Mouse (Mus musculus) splenic B cell, adult 2 months (primary cell): ENCODE results near the gene Bphl.

Experiments
- DNase-seq: peaks from one replicate; pipeline ENCODE4 v3.0.0-alpha.2; 2011; ENCODE audit warnings: low read depth, low spot score
- H3K27me3 ChIP-seq: 2 replicates; pipeline ENCODE4 v1.6.1; 2012; ENCODE audit warnings: mild to moderate bottlenecking, low read length, moderate library complexity, mixed read lengths; ENCODE audit not compliant: control insufficient read depth, poor library complexity, insufficient read depth, severe bottlenecking
- H3K36me3 ChIP-seq: 2 replicates; pipeline ENCODE4 v1.6.1; 2012; ENCODE audit warnings: mild to moderate bottlenecking, low read length, moderate library complexity, mixed read lengths; ENCODE audit not compliant: control insufficient read depth, poor library complexity, insufficient read depth, severe bottlenecking

Bphl gene

GRCm38 (mm10) chr13:34040091-34040490 is 2.7 kb downstream of the Bphl start:
- Histone ChIP-seq H3K36me3 (no peaks in the 10 kb centered on the region), H3K27me3 (no peaks in the 10 kb centered on the region)
- no peak for DNase-seq

DNA sequence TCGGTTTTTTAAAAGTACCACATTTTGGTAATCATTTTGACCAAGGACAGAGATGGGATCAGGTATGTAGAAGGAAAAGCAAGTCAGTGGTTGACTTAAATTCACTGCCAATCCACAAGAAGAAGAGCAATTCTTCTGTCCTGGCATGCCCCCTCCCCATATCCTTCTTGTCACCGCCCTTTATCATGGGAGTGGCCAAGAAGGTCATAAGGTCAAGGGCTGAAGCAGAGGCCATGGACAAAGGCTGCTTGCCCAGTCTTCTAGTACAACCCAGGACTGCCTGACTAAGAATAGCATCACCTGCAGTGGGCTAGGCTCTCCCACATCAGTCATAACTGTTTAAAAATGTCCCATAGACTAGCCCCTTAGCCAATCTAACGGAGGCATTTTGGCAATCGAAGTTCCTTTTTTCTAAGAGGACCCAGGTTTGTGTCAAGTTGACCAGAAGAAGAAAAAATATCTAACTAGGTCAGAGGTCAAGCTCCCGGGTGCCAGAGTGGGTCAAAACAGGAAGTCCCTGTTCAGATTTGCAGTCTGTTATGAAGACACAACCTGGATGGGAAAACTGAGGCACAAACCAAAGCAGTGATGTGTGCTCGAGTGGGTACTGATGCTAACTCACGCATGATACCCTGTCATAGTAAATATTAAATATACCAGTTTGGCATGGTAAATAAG is 6.5 kb downstream of the Bphl start:
- no peaks in the 10 kb centered on the region for H3K36me3 ChIP-seq
- H3K27me3 ChIP-seq, result no peaks in the 10 kb centered on the region
- DNase-seq, result no peak

- no peak for DNase-seq
- H3K36me3 ChIP-seq, result no peaks in the 10 kb centered on the region
- H3K27me3 ChIP-seq, result no peaks in the 10 kb centered on the region
These were observed 8.3 kb downstream of the Bphl start for GRCm38 (mm10) chr13:34045511-34046249.

GRCm38 (mm10) chr13:34046421-34047012 is 9.1 kb downstream of the Bphl start:
- Histone ChIP-seq H3K27me3 (no peaks in the 10 kb centered on the region), H3K36me3 (no peaks in the 10 kb centered on the region)
- peak; percentile 88 for DNase-seq

GRCm38 (mm10) chr13:34047526-34047925 is 10.1 kb downstream of the Bphl start:
- no peak for DNase-seq
- H3K27me3 ChIP-seq, result no peaks in the 10 kb centered on the region

GRCm38 (mm10) chr13:34050479-34050878 is 13.1 kb downstream of the Bphl start:
- Histone ChIP-seq H3K36me3 (no peaks in the 10 kb centered on the region), H3K27me3 (no peaks in the 10 kb centered on the region)
- DNase-seq, result peak; percentile 8

More at GRCm38 (mm10) chr13:34047526-34047925, 10.1 kb downstream of the Bphl start:
- no peaks in the 10 kb centered on the region for H3K36me3 ChIP-seq

GRCm38 (mm10) chr13:34051692-34052091 is 14.3 kb downstream of the Bphl start:
- Histone ChIP-seq H3K27me3 (no peaks in the 10 kb centered on the region), H3K36me3 (no peaks in the 10 kb centered on the region)
- DNase-seq, result peak; percentile 66

DNA sequence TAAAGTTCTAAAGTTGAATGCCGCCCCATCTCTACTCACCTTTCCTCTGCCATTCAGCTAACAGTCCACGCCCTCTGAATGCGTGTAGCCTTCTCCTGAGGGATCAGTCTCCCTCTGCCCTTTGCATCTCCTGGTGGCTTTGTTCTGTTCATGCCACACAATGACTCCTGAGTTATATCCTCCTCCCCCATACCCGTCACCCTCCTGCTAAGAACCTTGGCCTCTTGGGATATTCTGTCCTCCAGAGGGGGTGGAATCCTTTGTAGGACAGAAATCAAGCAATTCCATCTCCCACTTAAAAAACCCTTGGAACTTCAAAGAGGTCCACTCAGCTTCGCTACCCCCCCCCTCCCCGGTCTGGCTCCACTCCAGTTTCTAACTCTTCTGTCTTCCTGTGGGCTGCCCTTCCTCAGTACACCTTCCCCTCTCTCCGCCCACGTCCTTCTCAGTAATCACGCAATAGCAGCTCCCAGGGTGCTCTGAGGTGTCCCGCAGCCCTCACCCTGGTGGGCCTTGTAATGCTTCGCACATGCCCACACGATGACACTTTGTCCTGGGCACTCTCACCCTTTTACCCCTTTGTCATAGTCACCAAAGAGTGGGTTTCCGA is 16.4 kb downstream of the Bphl start:
- H3K27me3 ChIP-seq, result no peaks in the 10 kb centered on the region
- no peak for DNase-seq
- H3K36me3 ChIP-seq, result no peaks in the 10 kb centered on the region

- Histone ChIP-seq H3K27me3 (no peaks in the 10 kb centered on the region), H3K36me3 (no peaks in the 10 kb centered on the region)
- DNase-seq, result no peak
These were observed 17.0 kb downstream of the Bphl start for GRCm38 (mm10) chr13:34054391-34054790.

DNA sequence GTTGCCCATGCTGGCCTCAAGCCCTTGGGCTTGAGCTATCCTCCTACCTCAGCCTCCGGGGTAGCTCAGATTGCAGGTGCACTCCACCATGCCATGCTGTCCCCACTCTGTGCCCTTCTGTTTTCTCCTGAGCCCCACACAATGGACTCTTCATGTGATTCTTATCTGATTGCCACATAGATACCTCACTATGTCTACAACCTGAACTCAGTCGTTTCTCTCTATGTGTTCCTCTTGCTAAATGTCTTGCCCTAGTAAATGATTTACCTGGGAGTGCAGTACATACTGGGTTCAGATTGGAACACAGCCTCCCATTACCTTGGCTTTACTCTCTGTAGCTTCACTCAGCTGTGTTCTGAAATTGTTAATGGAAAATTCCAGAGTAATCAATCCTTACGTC is 17.6 kb downstream of the Bphl start:
- DNase-seq, result no peak
- H3K27me3 ChIP-seq, result no peaks in the 10 kb centered on the region
- H3K36me3 ChIP-seq, result no peaks in the 10 kb centered on the region

DNA sequence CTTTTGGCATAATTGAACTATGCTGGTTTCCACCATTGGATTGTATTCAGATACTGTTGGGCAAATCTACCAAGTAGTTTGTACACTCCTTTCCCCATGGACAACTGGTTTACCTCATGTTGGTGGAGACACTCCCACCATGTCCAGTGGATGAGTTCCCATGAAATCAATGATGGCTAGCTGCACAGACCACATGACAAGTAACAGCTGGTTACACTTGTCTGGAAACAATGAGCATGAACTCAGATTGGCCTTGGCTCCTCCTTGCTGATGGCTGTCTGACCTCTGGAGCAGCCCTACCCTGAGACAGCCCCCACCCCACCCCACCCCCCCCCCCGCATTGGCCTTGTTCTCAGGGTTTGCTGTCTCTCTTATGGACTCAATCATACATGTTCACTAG is 19.9 kb downstream of the Bphl start:
- Histone ChIP-seq H3K27me3 (no peaks in the 10 kb centered on the region), H3K36me3 (no peaks in the 10 kb centered on the region)
- no peak for DNase-seq

GRCm38 (mm10) chr13:34060061-34060460 is 22.7 kb downstream of the Bphl start:
- no peak for DNase-seq
- Histone ChIP-seq H3K27me3 (no peaks in the 10 kb centered on the region), H3K36me3 (no peaks in the 10 kb centered on the region)

DNA sequence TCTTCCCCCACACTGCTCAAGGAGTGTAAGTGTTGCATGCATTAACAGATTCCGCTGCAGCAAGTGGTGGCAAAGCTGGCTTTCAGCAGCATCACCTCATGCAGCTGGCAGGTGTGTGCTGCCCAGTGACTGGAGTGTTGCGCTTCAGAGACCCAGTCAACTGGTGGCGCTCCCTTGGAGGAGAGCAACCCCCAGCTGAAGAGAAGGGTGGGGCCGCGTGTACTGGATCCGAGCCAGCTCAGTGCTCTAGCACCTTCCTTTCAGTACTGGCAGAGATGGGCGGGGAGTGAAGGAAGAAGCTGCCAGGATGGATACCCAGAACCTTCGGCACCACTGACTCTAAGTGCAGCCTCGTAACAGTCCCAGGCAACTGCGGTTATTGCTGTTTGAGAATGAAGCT is 25.1 kb downstream of the Bphl start:
- DNase-seq, result no peak
- no peaks in the 10 kb centered on the region for H3K27me3 ChIP-seq

GRCm38 (mm10) chr13:34066351-34066750 is 29.0 kb downstream of the Bphl start:
- Histone ChIP-seq H3K27me3 (no peaks in the 10 kb centered on the region), H3K36me3 (no peaks in the 10 kb centered on the region)
- DNase-seq, result no peak

More for the DNA sequence above, 25.1 kb downstream of the Bphl start:
- H3K36me3 ChIP-seq, result no peaks in the 10 kb centered on the region

- Histone ChIP-seq H3K36me3 (no peaks in the 10 kb centered on the region), H3K27me3 (no peaks in the 10 kb centered on the region)
- DNase-seq, result no peak
These were observed 32.9 kb downstream of the Bphl start for GRCm38 (mm10) chr13:34070296-34070695.
